Mouse (Mus musculus) thymus, adult 2 months (tissue): ENCODE data around the gene Tha1.

ENCODE experiments used
- CTCF ChIP-seq: fragments of 200-500 bp; IDR thresholded peaks from 2 replicates; pipeline ENCODE4 v1.5.1; 2012; ENCODE audit warnings: mild to moderate bottlenecking, control low read depth, low read length, moderate library complexity, borderline replicate concordance; ENCODE audit not compliant: control insufficient read depth, poor library complexity, insufficient read depth; ENCODE audit errors: extremely low read depth
- POLR2A ChIP-seq: fragments of 200-500 bp; IDR thresholded peaks from 2 replicates; pipeline ENCODE4 v1.6.1; 2012; ENCODE audit warnings: mild to moderate bottlenecking, low read length, control low read depth, moderate library complexity; ENCODE audit not compliant: control insufficient read depth, poor library complexity, insufficient read depth; ENCODE audit errors: extremely low read depth

GRCm38 (mm10) chr11:117840910-117841309 is 32.4 kb downstream of the Tha1 start:
- TF ChIP-seq CTCF (no peak), POLR2A (no peak)
